Mouse (Mus musculus) macrophage (primary cell): ENCODE results near the gene Ptpn6. TPM values are rescaled to one million over a fixed set of nuclear protein-coding genes. Genes with fewer than 3 reads are reported as not detected.

Experiments used
- H3K27ac ChIP-seq: fragments of 350-480 bp; formaldehyde crosslinking; 2 replicates; pipeline ENCODE4 v1.9.0; 2021
- H3K36me3 ChIP-seq: fragments of 350-480 bp; formaldehyde crosslinking; 2 replicates; pipeline ENCODE4 v1.9.0; 2021; ENCODE audit errors: inconsistent target
- H3K4me3 ChIP-seq: fragments of 350-480 bp; formaldehyde crosslinking; 2 replicates; pipeline ENCODE4 v1.9.0; 2021; ENCODE audit errors: inconsistent target
- H3K79me2 ChIP-seq: fragments of 350-480 bp; formaldehyde crosslinking; 2 replicates; pipeline ENCODE4 v1.9.0; 2021; ENCODE audit errors: inconsistent target
- WGBS: methylation state at CpG from one replicate; pipeline ENCODE4 v1.1.7; 2026; ENCODE audit warnings: inconsistent platforms; ENCODE audit not compliant: missing documents; 5-methylcytosine and 5-hydroxymethylcytosine counted together
- polyA plus RNA-seq: library from polyadenylated mRNA; stranded (reverse); fragments of 250-400 nt; gene quantifications from 3 replicates; pipeline ENCODE4 v1.2.4, GENCODE M21; 2018; ENCODE audit warnings: inconsistent platforms

The Ptpn6 gene
- polyA plus RNA-seq, 1 experiment from 2014 or later: 251 TPM

- peaks cover 51% of the 10 kb centered on the region for H3K36me3 ChIP-seq
- peaks cover 90% of the 10 kb centered on the region for H3K79me2 ChIP-seq
- 89% methylated on average over 8 of the region's 10 CpGs for WGBS
- peak overlapping the region; percentile 98; the same call in 1 of the 2 replicates for H3K27ac ChIP-seq
- H3K4me3 ChIP-seq: no peak overlapping the region
These were observed 9.9 kb downstream of the Ptpn6 start for GRCm38 (mm10) chr6:124728621-124729020.

- H3K27ac ChIP-seq: peak overlapping the region; percentile 80
- no peak overlapping the region for H3K4me3 ChIP-seq
- peaks cover 56% of the 10 kb centered on the region for H3K79me2 ChIP-seq
- H3K36me3 ChIP-seq: peaks cover 62% of the 10 kb centered on the region
- WGBS: 57% methylated on average over 9 of the region's 10 CpGs
These were observed 14.0 kb downstream of the Ptpn6 start for GRCm38 (mm10) chr6:124724472-124724871.

DNA sequence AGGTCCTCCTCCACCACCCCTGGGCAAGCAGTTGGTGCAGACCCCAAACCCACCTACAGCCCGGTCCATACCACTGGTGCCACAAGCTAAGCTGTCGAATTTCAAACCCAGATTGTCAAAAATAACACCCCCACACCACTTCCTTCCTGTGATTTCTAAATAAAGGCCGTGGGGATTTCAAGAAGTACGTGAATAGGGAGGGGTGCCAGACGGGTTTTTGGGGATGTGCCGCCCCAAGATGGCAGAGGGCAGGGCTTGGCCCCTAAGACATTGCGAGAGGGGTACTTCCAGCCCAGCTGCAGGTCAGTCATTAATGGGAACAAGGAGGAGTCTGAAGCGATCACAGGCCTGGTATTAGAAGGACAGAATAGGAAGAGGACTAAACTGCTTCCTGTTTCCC lies 15.0 kb downstream of the Ptpn6 start:
- 0% methylated on average over 8 of the region's 8 CpGs for WGBS
- H3K27ac ChIP-seq: peak overlapping the region; percentile 80
- no peak overlapping the region for H3K4me3 ChIP-seq
- H3K36me3 ChIP-seq: peaks cover 58% of the 10 kb centered on the region
- H3K79me2 ChIP-seq: peaks cover 47% of the 10 kb centered on the region

- peaks cover 52% of the 10 kb centered on the region for H3K36me3 ChIP-seq
- H3K27ac ChIP-seq: peak overlapping the region; percentile 80
- peaks cover 41% of the 10 kb centered on the region for H3K79me2 ChIP-seq
- WGBS: 76% methylated on average over 6 of the region's 6 CpGs
- no peak overlapping the region for H3K4me3 ChIP-seq
These were observed 15.5 kb downstream of the Ptpn6 start for GRCm38 (mm10) chr6:124722876-124723473.

DNA sequence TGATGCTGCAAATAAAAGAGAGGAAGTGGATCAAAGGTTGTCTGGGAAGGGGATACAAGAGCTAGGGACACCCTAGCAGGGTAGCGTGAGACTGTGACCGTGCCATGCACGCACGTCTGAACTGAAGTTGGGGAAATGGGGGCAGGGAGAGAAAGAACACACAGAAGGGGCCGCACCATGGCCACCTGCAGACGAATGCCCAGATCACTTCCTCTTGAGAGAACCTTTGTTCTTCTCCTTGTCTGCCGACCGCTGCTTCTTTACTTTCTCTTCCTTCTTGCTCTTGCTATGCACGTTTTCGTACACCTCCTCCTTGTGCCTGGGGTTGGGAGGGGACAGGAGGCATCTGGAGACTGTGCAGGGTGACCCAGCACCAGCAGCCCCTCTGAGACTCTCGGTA lies 17.6 kb downstream of the Ptpn6 start:
- Histone ChIP-seq H3K79me2 (peaks cover 20% of the 10 kb centered on the region), H3K36me3 (peaks cover 41% of the 10 kb centered on the region), H3K27ac (peak overlapping the region; percentile 10; the same call in 1 of the 2 replicates), H3K4me3 (no peak overlapping the region)
- 21% methylated on average over 11 of the region's 11 CpGs for WGBS

GRCm38 (mm10) chr6:124719354-124719978 lies 19.0 kb downstream of the Ptpn6 start:
- Histone ChIP-seq H3K36me3 (peaks cover 44% of the 10 kb centered on the region), H3K27ac (no peak overlapping the region), H3K4me3 (no peak overlapping the region), H3K79me2 (peaks cover 10% of the 10 kb centered on the region)
- WGBS: 96% methylated on average over 7 of the region's 7 CpGs

DNA sequence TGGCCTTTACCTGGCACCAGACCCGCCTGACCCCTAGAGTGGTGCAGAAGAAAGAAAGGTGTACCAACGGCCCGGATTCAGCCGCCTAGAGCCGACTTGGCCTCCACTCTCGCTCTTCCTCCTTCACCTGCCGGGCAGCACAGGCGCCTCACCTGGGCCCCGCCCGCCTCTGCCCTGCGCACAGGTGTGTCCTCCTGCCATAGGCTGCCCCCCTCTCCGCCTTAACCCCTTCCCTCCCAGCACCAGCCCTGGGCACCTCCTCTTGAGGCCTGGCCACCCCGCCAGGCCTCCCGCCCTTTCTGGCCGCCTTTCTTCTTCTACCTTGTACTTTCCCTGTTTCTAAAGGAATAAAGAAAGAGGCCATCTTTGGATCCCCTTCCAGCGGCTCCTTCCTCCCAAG lies 19.8 kb downstream of the Ptpn6 start:
- peaks cover 45% of the 10 kb centered on the region for H3K36me3 ChIP-seq
- peaks cover 12% of the 10 kb centered on the region for H3K79me2 ChIP-seq
- no peak overlapping the region for H3K27ac ChIP-seq
- WGBS: 100% methylated on average over 5 of the region's 16 CpGs
- H3K4me3 ChIP-seq: no peak overlapping the region

DNA sequence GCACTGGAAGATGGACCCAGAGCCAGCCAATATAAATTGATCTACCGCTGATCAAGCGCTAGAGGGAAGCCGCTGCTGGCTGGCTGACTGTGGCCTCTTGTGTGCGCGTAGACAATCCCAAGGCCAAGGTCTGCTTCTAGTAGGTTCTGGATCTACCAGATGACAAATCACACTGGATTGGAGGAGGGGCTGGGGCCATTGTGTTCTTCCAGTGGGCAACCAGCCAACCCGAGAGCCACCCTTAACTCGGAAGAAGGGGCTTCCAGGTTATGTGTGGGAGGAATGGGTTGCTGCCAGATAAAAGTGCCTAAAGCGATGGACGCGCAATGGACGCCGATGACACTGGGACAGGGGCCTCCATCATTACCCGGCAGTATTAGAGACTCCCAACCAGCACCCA lies 20.5 kb downstream of the Ptpn6 start:
- Histone ChIP-seq H3K36me3 (peaks cover 45% of the 10 kb centered on the region), H3K4me3 (no peak overlapping the region), H3K79me2 (peaks cover 19% of the 10 kb centered on the region), H3K27ac (no peak overlapping the region)
- WGBS: 93% methylated on average over 13 of the region's 13 CpGs

GRCm38 (mm10) chr6:124716864-124717490 lies 21.5 kb downstream of the Ptpn6 start:
- no peak overlapping the region for H3K4me3 ChIP-seq

DNA sequence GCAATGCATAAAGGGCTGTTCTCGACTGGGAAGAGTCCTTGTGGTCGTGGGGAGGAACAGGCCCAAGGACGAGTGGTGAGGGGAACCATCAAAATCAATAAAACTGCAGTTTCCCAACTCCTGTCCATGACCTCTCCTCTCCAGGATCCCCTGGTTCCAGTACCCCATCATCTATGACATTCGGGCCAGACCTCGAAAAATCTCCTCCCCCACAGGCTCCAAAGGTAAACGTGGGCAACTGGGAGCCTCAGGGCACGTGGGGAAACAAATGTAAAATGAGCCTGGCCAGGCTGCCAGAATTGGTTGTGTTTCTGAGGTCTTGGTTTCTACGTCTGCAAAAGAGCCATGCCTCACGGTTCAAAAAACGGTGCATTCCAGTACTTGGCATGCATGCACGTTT lies 25.6 kb downstream of the Ptpn6 start:
- Histone ChIP-seq H3K27ac (peak overlapping the region; percentile 50), H3K4me3 (peak overlapping the region; percentile 100), H3K79me2 (peaks cover 65% of the 10 kb centered on the region), H3K36me3 (peaks cover 27% of the 10 kb centered on the region)
- 22% methylated on average over 11 of the region's 11 CpGs for WGBS

More at GRCm38 (mm10) chr6:124716864-124717490, 21.5 kb downstream of the Ptpn6 start:
- no peak overlapping the region for H3K27ac ChIP-seq
- H3K36me3 ChIP-seq: peaks cover 44% of the 10 kb centered on the region
- peaks cover 26% of the 10 kb centered on the region for H3K79me2 ChIP-seq
- 64% methylated on average over 17 of the region's 20 CpGs for WGBS

GRCm38 (mm10) chr6:124711824-124712782 lies 26.4 kb downstream of the Ptpn6 start, which contains the start of the genes Emg1 and Phb2:
Emg1 (minus strand) TSS chr6:124712178.
Phb2 (plus strand) TSS chr6:124712336.
- Histone ChIP-seq H3K27ac (peak within 1 kb of the TSS; percentile 77), H3K79me2 (peaks cover 73% of the 10 kb centered on the region), H3K4me3 (peak within 1 kb of the TSS; percentile 100), H3K36me3 (peaks cover 30% of the 10 kb centered on the region)
- WGBS: under 1% methylated on average over 76 of the region's 76 CpGs

- Histone ChIP-seq H3K36me3 (peaks cover 32% of the 10 kb centered on the region), H3K27ac (no peak overlapping the region)
These were observed 30.1 kb downstream of the Ptpn6 start for GRCm38 (mm10) chr6:124708289-124708889.

GRCm38 (mm10) chr6:124706061-124706627 lies 32.4 kb downstream of the Ptpn6 start:
- Histone ChIP-seq H3K4me3 (no peak overlapping the region), H3K36me3 (peaks cover 49% of the 10 kb centered on the region), H3K79me2 (peaks cover 65% of the 10 kb centered on the region), H3K27ac (no peak overlapping the region)
- WGBS: 86% methylated on average over 5 of the region's 5 CpGs

More at GRCm38 (mm10) chr6:124708289-124708889, 30.1 kb downstream of the Ptpn6 start:
- Histone ChIP-seq H3K4me3 (no peak overlapping the region), H3K79me2 (peaks cover 83% of the 10 kb centered on the region)
- WGBS: 96% methylated on average over 9 of the region's 10 CpGs
